Mouse (Mus musculus): ENCODE data around the gene Gstp2.

DNA sequence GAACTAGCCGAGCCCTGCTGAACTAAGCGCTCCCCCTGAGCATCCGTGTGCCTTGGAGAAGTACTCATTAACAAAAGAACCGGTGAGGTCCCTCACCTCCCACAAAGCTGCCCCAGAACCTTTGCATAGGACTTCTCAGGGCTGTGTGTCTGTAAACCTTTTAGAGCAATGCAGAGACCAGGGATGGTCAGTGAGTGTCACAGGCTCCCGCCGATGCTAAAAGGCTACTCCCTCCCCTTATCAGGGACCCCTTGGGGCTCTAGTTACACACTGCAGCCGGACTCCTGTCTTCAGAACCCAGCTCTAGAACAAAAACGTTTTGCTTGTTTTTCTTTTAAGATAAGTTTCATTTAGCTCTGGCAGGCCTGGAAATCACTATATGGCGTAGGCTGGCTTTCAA is 32.8 kb downstream of the Gstp2 start:
- no peak for TF ChIP-seq CTCF (IDR thresholded peaks at IDR 0.05)
- no peak for TF ChIP-seq EP300 (IDR thresholded peaks at IDR 0.05)
